Mouse (Mus musculus): ENCODE measurements around the gene Ppp4r2.

GRCm38 (mm10) chr6:100803250-100803649 lies 30.2 kb upstream of the Ppp4r2 start:
- TF ChIP-seq CTCF (IDR thresholded peaks at IDR 0.05; ENCODE audit: low read depth, low read length) (no peak), POLR2A (IDR thresholded peaks at IDR 0.05; ENCODE audit: borderline replicate concordance, low read depth, low read length) (no peak)
